Mouse (Mus musculus) spleen, adult 12 weeks (tissue): Measurements from ENCODE around the gene Gp5.
A peak's percentile ranks its signal among the peaks of the same experiment; 100 is the strongest.

ENCODE experiments used
- DNase-seq: peaks from one replicate; pipeline ENCODE4 v3.0.0; 2022; ENCODE audit warnings: low spot score

Gp5 gene

DNA sequence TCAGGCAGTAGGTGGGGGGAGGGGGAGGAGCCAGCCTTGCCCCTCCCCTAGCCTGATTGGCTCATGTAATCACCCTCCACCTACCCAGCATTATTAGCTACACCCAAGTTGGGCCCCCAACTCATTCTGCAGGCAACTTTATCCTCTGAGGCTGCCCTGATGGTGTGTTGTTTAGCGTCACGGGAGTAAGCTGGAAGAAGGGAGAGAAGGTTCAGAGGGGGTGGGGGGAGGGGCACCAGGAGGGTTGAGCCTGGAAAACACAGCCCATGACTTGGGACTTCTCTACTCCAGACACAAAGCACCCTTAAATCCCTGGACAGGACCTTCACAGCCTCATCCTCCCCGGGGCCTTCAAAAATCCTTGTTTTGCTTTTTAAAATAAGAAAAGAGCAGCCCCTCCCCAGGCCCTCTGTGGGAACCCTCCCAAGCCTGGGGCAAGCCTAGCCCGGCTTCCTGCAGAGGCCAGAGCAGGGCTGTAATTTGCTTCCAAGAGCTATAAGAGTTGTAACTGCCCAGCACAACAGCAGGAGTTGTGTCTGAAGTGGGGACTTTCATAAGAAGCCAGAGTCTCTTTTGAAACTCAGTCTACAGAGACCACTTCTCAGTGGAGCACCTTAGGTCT, 29.8 kb downstream of the Gp5 start:
- no peak for DNase-seq

DNA sequence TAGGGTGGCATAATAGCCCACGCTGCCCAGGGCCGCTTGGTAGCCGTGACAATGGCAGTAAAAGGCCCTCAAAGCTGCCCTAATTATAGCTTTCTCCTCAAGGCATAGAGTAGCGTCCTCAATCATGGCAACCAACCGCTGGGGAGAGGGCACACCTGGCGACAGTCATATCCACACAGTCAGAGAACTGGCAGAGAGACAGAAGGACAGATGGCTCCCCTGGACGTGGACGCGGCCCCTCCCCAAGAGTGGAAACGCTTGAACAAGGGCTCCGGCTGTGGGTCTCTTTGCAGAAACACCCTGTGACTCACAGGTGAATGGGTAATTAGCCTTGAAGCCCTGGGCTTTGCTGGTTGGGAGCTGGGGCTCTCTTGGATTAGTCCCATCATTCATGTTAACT, 32.2 kb downstream of the Gp5 start:
- DNase-seq: no peak

DNA sequence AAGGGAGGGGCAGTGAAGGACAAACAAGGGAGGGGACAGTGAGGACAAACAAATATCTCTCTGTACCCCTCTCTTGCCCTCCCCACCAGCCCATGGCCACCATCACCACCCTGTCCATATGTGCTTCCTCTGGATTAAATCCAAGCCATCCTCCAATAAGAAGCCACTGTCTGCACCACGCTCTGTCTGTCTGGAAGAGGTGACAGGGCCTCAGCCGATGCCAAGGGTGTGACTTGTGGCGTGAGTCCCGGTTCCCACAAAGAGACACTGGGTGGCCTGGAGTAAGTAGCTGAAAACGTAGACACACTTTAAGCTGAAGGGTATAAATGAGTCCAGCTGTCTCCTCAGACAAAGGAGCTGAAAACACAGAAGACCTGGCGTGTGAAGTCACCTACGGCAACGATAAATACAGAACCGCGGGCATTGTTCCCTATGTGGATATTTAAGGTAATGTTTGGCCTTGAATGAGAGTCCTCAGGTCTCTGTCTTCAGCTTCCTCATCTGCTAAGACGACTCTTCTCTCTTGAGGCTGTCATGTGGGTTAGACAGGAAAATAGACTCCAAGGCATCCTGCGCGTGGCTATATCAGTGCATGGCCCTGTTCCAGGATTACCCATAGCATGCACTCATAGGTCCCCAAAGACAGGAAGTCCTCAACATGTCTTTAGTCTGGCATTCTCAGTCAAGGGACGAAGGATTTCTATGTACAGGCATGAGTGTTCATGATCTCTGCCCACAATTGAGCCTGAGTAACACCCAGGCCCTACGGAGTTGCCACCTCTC, 34.8 kb downstream of the Gp5 start:
- no peak for DNase-seq

DNA sequence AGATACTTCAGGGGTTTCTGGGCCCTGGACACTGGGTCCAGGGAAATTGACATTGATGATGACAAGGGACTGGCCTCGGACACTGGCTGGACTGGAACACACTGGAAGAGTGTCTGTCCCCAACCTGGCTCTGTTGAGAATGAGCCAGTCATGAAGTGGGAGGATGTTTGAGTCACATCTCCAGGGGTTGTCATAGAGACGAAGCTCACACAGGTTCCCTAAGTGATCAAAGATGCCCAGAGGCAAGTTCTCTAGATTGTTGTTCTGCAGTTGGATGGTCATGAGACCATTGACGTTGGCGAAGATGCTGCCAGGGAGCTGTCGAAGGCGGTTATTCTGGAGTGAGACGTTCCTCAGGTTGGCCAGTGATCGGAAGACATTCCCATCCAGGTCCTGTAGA, 37.5 kb downstream of the Gp5 start:
- no peak for DNase-seq

DNA sequence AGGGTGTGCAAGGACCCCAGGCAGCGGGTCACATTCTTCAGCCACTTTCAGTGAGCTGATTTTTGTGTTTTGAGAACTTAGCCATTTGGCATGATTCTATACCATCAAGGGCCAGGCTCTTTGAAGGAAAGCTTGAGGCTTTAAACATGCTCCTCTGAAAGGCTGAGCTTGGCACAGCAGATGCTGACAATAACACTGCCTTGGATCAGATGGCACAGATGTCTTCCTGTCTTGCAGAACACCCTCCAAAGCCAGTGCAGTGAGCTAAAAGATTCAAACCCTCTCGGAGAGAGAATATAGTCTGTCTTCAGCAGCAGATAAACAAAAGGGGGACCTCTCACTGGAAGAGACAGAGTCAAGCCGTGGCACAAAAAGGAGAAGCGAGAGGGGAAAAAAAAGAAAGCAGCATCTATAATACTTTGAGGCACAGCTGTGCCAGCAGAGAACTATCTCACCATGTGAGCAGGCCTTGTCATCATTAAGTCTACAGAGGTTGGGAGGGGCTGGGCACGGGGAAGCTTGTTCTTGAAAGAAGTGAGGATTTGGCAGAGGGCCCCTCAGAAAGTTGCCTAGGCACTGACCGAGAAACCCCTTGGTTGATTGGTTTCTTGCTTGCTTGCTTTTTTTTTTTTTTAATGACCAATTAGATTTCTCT, 38.5 kb downstream of the Gp5 start:
- DNase-seq: no peak

DNA sequence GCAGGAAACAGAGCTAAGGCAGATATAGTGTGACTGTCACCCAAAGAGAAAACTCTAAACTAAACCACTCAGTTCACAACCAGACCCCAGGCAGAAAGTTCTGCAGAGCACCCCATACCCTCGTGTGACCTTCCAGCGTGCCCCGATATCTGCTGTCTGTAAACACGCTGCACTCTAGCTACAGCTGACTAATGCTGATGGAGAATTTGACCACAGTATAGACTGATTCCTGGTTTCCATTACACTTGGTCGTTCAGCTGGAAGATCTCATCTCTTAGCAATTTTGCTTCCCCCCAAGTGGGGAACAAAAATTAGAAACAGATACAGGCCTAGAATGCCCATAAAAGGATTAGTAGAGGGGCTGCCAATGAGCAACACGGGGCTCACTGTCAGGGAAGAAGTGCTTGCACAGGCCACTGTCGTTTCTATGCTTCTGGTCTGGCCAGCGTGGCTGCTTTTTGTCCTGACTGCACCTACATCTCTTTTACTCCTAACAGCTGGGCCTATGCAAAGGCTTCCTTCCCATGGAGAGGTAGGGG, 39.3 kb downstream of the Gp5 start:
- DNase-seq: no peak

DNA sequence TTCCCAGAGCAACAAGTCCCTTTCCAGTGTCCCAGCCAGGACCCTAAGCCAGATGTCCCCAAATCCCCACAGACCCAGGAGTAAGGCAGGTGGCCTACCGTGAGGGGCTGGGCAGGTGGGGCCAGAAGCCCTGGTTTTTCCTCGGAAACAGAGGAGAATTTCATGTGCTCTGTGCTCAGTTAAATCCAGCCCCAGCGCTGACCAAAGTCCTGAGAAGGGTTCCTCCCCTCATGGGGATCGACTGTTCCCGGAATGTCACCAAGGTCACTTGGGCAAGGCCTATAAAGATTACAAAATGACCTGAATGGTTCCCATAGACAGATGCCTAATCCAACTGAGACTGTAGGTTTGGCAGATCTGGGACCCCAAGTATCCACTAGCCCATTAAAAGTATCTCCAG, 43.2 kb downstream of the Gp5 start, which contains the start of gene Cpn2:
TSS of gene Cpn2 (minus strand) at position 141 of the 400 bp plus-strand sequence.
- DNase-seq: no peak

DNA sequence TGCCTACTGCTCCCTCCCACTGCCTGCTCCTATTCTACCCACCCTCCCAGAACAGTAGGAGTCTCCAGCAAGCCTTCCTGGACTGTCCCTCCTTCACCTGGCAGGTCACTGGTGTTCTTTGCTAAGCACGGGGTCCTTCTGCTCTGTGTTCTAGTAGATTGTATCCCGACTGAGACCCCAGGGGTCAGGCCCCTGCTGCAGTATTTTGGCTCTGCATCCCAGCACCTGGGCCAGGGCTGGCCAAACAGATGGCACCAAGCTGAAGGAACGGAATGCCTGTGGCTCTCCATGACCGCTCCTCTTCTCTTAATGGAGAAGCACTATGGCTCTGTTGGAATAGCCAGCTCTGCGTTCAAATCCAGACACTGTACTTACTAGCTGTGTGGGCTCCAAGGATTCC, 44.0 kb downstream of the Gp5 start:
- no peak for DNase-seq

DNA sequence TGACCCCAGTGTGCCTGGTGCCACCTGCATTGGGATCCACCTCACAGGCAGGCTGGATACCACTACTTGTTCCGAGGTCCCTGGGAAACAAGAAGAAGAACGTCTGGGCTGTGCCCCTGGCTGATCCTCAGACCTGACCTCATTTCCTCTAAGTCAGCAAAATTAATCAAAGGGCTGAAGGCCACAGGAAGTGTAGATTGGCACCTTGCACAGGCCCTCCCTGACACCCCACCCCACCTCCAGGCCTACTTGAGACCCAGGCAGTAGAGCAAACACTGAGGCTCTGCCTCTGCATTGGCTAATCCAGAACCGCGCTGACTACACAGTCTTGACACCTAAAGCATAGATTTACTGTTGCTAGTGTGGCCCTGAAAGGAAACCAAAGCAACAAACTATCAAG, 45.0 kb downstream of the Gp5 start:
- no peak for DNase-seq

DNA sequence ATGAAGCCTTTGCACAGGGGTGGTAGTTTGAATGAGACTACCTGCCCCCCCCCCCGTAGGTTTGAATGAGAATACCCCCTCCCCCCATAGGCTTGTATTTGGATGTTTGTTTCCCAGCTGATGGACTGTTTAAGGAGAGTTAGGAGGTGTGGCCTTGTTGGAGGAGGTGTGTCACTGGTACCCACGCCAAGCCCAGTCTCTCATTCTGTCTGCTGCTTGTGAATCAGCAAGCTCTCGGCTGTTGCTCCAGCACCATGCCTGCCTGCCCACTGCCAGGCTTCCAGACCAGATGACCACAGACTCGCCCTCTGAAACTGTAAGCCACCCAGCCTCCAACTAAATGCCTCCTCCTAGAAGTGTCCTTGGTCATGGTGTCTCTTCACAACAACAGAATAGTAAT, 47.4 kb downstream of the Gp5 start:
- DNase-seq: no peak

DNA sequence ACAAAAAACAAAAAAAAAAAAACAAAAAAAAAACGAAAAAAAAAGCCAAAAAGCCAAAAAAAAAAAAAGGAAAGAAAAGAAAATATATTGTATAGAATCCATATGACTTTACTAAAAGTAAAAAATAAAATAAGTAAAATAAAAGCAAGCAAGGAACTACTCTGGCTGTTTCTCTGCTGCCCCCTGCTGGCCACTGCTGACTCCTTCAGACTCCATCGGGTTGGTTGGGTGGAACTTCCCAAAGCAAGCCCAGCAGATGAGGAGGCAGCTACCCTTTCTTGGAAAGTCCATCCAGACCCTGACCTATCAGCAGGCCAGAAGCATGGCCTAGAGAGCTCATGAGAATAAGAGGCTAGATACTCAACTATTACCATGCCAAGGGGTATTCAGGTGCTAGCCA, 47.9 kb downstream of the Gp5 start:
- DNase-seq: peak; percentile 51

DNA sequence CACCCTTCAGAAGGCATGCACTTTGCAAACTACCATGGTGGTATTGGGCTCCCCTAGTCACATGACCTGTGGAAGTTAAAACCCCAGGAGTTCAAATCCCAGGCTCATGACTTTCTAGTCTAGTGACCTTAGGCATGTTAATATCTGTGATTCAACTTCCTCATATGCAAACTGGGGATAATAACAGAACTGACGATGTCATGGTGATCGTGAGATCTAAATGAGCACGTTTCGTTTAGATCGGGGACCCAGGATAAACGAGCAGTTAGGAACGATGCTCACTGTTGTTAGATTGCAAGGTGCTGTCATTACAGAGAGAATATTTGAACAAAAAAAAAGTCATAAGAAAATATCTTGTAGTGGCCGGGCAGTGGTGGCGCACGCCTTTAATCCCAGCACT, 48.4 kb downstream of the Gp5 start:
- no peak for DNase-seq

DNA sequence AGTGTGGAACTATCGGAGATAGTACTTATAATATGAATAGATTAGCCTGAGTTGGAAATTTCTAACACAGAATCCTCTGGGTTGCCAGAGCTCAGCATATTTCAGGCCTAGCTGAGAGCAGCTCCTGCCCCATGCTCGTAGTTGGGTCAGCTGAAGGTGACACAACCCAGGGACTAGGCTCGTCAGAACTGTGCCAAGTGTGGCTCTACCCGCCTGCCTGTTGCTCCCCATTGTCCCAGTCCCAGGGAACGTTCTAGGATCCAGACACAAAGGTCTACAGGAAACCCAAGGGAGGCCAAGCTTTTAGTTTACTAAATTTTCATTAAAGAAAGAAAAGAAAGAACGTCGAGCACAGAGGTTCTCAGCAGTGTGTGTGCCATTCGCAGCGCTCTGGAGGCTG, 49.2 kb downstream of the Gp5 start:
- no peak for DNase-seq

DNA sequence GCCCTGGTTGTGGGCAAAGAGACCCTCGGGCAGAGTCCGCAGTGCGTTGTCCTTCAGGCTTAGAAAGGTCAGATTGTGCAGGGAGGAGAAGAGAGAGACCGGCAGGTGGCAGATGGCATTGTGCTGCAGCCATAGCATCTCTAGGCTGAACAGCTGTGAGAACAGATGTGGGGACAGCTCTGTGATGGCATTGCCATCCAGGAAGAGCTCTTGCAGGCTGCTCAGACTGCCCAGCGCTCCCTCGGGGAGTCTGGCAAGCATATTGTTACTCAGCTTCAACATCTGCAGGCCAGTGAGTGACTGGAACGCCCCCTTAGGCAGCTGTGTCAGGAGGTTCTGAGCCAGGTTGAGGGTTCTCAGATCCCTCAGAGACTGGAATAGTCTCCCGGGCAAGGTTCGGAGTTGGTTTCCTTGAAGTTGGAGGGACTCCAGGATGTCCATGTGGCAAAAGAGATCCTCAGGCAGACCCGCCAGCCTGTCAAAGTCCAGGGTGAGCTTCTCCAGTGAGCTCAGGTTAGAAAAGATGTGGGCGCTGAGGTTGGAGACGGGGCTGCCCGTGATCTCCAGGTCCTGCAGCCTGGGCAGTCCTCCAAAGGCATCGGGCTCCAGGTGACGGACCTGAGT, 50.5 kb downstream of the Gp5 start:
- DNase-seq: no peak

DNA sequence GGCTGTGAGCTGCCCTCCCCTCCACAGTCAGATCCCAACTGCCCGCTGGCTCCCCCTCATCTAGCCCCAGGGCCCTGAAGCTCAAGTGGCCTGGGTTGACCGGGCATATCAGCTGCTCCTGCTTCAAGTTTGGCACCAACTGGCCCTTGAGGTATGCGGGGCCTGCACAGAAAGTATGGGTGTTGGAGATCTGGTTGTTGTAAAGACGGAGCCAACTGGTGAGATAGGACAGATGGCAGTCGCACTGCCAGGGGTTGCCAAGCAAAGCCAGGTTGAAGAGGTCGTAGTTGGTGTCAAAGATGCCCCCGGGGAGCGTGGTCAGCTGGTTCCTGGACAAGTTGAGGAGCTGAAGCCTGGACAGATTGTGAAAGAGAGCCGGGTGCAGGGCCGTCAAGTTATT, 51.1 kb downstream of the Gp5 start:
- no peak for DNase-seq

DNA sequence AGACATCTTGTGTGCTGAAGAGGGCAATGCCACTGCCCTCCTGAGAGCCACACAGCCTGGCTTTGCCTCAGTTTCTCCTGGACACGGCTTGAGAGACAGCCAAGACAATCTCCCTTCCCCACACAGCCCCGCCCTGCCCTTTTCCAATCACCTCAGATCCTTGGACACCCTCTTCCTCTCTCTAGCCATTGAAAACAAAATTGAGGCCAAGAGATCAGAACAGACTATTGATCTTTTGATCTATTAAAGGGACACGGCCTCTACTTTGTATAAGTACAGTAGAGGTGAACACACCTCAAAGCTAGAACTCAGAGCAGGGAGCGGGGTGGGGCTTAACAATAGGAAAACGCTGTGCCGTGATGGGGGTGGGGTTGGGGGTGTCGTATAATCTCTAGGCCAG, 52.1 kb downstream of the Gp5 start:
- no peak for DNase-seq

DNA sequence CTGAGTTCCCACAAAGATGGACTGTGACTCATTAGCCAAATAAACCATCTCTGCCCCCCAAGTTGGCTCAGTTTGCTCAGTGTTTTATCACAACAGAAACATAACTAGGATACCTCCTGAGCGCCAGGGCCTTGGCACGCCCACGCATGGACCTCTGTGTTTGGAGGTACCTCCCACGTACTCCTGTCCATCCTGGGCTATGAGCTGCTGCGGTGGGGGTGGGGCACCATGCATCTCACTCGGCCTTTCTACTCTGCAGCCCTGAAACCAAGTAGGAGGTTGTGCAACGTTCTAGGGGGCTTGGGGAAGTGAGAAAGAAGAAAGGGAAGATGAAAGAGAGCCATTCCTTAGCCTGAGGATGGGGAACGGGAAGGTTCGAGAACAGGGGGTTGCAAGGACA, 52.9 kb downstream of the Gp5 start:
- no peak for DNase-seq
